Mouse (Mus musculus) brown adipose tissue, adult 24 weeks (tissue): ENCODE measurements around the gene Tmod3. TPM values are rescaled to one million over a fixed set of nuclear protein-coding genes. Genes with fewer than 3 reads are reported as not detected.
"Not testable (repeated sequence)": the region's sequence is repeated elsewhere in the genome, so short reads cannot be mapped to it uniquely, and the experiment has no call there.

Source experiments
- H3K27ac ChIP-seq: fragments of 200-500 bp; replicated peaks from 2 replicates; pipeline ENCODE4 v1.5.1; 2012; ENCODE audit warnings: low read depth, mild to moderate bottlenecking, low read length
- H3K4me1 ChIP-seq: fragments of 200-500 bp; 2 replicates; pipeline ENCODE4 v1.6.1; 2012; ENCODE audit warnings: low read length, mixed read lengths; ENCODE audit not compliant: control insufficient read depth, insufficient read depth, insufficient read length
- H3K4me3 ChIP-seq: fragments of 200-500 bp; 2 replicates; pipeline ENCODE4 v1.5.1; 2012; ENCODE audit warnings: low read depth, mild to moderate bottlenecking, low read length, moderate library complexity; ENCODE audit not compliant: insufficient read depth
- polyA plus RNA-seq: library from polyadenylated mRNA; stranded (reverse); fragments of >200 nt; gene quantifications from 2 replicates; pipeline ENCODE4 v1.2.4, GENCODE M21; 2012; ENCODE audit not compliant: missing spikeins, insufficient read depth, insufficient read length

Gene Tmod3
- polyA plus RNA-seq, 1 experiment, result 29.6 TPM

- H3K4me1 ChIP-seq, result peaks cover 28% of the 10 kb centered on the region
- not testable (repeated sequence) for H3K4me3 ChIP-seq, H3K27ac ChIP-seq
Measured at GRCm38 (mm10) chr9:75532989-75533388, 26.5 kb downstream of the Tmod3 start.

GRCm38 (mm10) chr9:75532461-75532860 is 27.0 kb downstream of the Tmod3 start:
- Histone ChIP-seq H3K4me3 (no peak overlapping the region), H3K27ac (peak overlapping the region; percentile 47; the same call in 1 of the 2 replicates), H3K4me1 (peaks cover 29% of the 10 kb centered on the region)

GRCm38 (mm10) chr9:75529358-75529757 is 30.1 kb downstream of the Tmod3 start:
- H3K4me1 ChIP-seq, result peaks cover 24% of the 10 kb centered on the region
- H3K27ac ChIP-seq, result 0 out of 2 replicates have a peak overlapping the region, but pooled peaks have one; percentile 18
- no peak overlapping the region for H3K4me3 ChIP-seq

- Histone ChIP-seq H3K4me1 (peaks cover 18% of the 10 kb centered on the region), H3K4me3 (no peak overlapping the region), H3K27ac (no peak overlapping the region)
Measured at GRCm38 (mm10) chr9:75528096-75528495, 31.4 kb downstream of the Tmod3 start.

- Histone ChIP-seq H3K4me3 (no peak overlapping the region), H3K4me1 (peaks cover 17% of the 10 kb centered on the region), H3K27ac (peak overlapping the region; percentile 52)
Measured at GRCm38 (mm10) chr9:75527368-75528059, 31.9 kb downstream of the Tmod3 start.

GRCm38 (mm10) chr9:75523646-75524045 is 35.8 kb downstream of the Tmod3 start:
- H3K27ac ChIP-seq, result no peak overlapping the region
- H3K4me3 ChIP-seq, result no peak overlapping the region
- H3K4me1 ChIP-seq, result peaks cover 5% of the 10 kb centered on the region

GRCm38 (mm10) chr9:75522217-75522616 is 37.2 kb downstream of the Tmod3 start:
- no peak overlapping the region for H3K4me3 ChIP-seq
- H3K4me1 ChIP-seq, result no peaks in the 10 kb centered on the region; the same call in 1 of the 2 replicates
- H3K27ac ChIP-seq, result no peak overlapping the region

GRCm38 (mm10) chr9:75521788-75522187 is 37.7 kb downstream of the Tmod3 start:
- H3K4me3 ChIP-seq, result no peak overlapping the region
- no peaks in the 10 kb centered on the region; the same call in 1 of the 2 replicates for H3K4me1 ChIP-seq
- H3K27ac ChIP-seq, result no peak overlapping the region

GRCm38 (mm10) chr9:75520940-75521339 is 38.5 kb downstream of the Tmod3 start:
- H3K4me1 ChIP-seq, result no peaks in the 10 kb centered on the region; the same call in 1 of the 2 replicates
- H3K4me3 ChIP-seq, result no peak overlapping the region
- no peak overlapping the region for H3K27ac ChIP-seq

- Histone ChIP-seq H3K27ac (peak overlapping the region; percentile 19; the same call in 1 of the 2 replicates), H3K4me3 (no peak overlapping the region), H3K4me1 (no peaks in the 10 kb centered on the region)
Measured at GRCm38 (mm10) chr9:75517751-75518150, 41.7 kb downstream of the Tmod3 start.

- Histone ChIP-seq H3K4me1 (no peaks in the 10 kb centered on the region), H3K27ac (no peak overlapping the region), H3K4me3 (no peak overlapping the region)
Measured at GRCm38 (mm10) chr9:75515464-75516113, 43.9 kb downstream of the Tmod3 start.

GRCm38 (mm10) chr9:75511236-75511939 is 48.1 kb downstream of the Tmod3 start:
- no peak overlapping the region for H3K27ac ChIP-seq
- no peaks in the 10 kb centered on the region for H3K4me1 ChIP-seq
- no peak overlapping the region for H3K4me3 ChIP-seq

GRCm38 (mm10) chr9:75504311-75504710 is 55.1 kb downstream of the Tmod3 start:
- no peak overlapping the region for H3K27ac ChIP-seq
- H3K4me3 ChIP-seq, result no peak overlapping the region
- H3K4me1 ChIP-seq, result no peaks in the 10 kb centered on the region

- H3K27ac ChIP-seq, result no peak overlapping the region
- no peak overlapping the region for H3K4me3 ChIP-seq
- no peaks in the 10 kb centered on the region for H3K4me1 ChIP-seq
Measured at GRCm38 (mm10) chr9:75498571-75498970, 60.9 kb downstream of the Tmod3 start.

GRCm38 (mm10) chr9:75495945-75496344 is 63.5 kb downstream of the Tmod3 start:
- no peak overlapping the region for H3K27ac ChIP-seq
- H3K4me1 ChIP-seq, result no peaks in the 10 kb centered on the region
- H3K4me3 ChIP-seq, result no peak overlapping the region
